In the genomic region with DNA sequence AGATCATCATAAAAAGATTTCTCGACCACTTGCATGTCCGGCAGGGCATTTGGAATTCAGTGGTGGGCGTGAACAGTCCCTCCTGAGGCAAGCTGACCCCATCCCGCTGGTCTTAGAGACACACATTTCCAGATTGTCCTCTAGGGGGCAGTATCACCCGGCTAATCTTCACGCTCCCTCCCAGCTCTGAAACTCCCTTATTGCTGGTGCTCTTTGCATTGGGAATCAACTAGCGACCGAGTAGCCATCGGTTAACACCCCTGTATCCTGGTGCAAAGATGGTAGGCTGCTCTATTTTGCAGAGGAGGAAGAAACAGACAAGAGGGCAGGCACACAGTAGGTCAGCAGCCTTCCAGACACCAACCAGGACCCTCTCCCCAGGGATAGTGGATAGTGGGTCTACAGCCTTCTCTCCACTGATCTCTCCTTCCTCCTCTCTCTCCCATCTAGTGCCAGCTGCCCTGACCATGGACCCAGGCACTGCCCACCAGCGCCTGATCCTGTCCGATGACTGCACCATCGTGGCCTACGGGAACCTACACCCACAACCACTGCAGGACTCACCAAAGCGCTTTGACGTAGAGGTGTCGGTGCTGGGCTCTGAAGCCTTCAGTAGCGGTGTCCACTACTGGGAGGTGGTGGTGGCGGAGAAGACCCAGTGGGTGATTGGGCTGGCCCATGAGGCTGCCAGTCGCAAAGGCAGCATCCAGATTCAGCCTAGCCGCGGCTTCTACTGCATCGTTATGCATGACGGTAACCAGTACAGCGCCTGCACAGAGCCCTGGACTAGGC, we compare ENCODE assay signal across 8 mouse cellular contexts. TPM values are rescaled to one million over a fixed set of nuclear protein-coding genes. Genes with fewer than 3 reads are reported as not detected.
DNase-seq lines count a peak whose midpoint lies in the region; ATAC-seq and TF ChIP-seq lines count a peak whose summit lies in the region.

No protein-coding gene starts in this region.

- intact Hi-C loops in left cerebral cortex, postnatal 4 days (cut with DNase I) = no loop called here

- peak; percentile 88 for TF ChIP-seq CTCF in intestine, postnatal 0 days (IDR thresholded peaks at IDR 0.05; ENCODE audit: low read depth)
- TF ChIP-seq CTCF in ES-Bruce4 (IDR thresholded peaks at IDR 0.05; ENCODE audit: low read depth, low read length) = peak; percentile 89

- H3K9me3 ChIP-seq in intestine, postnatal 0 days (ENCODE audit: control insufficient read depth) = no peaks in the 10 kb centered on the region
- no peaks in the 10 kb centered on the region for H3K9me3 ChIP-seq in intestine, embryonic 16.5 days (ENCODE audit: control insufficient read depth, low read length)
- H3K9me3 ChIP-seq in ES-Bruce4 (replicated peaks; ENCODE audit: control insufficient read depth, insufficient read depth, low read length, poor library complexity, severe bottlenecking) = no peaks in the 10 kb centered on the region
- H3K9me3 ChIP-seq in forebrain, embryonic 15.5 days = no peaks in the 10 kb centered on the region

- H3K4me3 ChIP-seq in intestine, postnatal 0 days (ENCODE audit: low read depth, low read length) = no peak overlapping the region
- no peak overlapping the region for H3K4me3 ChIP-seq in intestine, embryonic 16.5 days (ENCODE audit: low read length)
- H3K4me3 ChIP-seq in ES-Bruce4 (ENCODE audit: low read depth, low read length) = no peak overlapping the region
- no peak overlapping the region for H3K4me3 ChIP-seq in forebrain, embryonic 15.5 days

- WGBS in intestine, postnatal 0 days = 62% methylated on average over 24 of the region's 24 CpGs
- 64% methylated on average over 24 of the region's 24 CpGs for WGBS in intestine, embryonic 16.5 days
- WGBS in forebrain, embryonic 15.5 days = 64% methylated on average over 24 of the region's 24 CpGs

- H3K27me3 ChIP-seq in intestine, postnatal 0 days (replicated peaks; ENCODE audit: control insufficient read depth, insufficient read depth, low read length) = no peaks in the 10 kb centered on the region
- H3K27me3 ChIP-seq in intestine, embryonic 16.5 days (replicated peaks; ENCODE audit: control insufficient read depth, insufficient read depth, low read length) = no peaks in the 10 kb centered on the region
- no peaks in the 10 kb centered on the region for H3K27me3 ChIP-seq in ES-Bruce4 (ENCODE audit: control insufficient read depth, insufficient read depth, low read length, poor library complexity, severe bottlenecking)
- no peaks in the 10 kb centered on the region for H3K27me3 ChIP-seq in forebrain, embryonic 15.5 days

- no peak overlapping the region for H3K4me2 ChIP-seq in intestine, postnatal 0 days (replicated peaks; ENCODE audit: low read depth)
- no peak overlapping the region for H3K4me2 ChIP-seq in intestine, embryonic 16.5 days (ENCODE audit: low read depth, low read length)
- H3K4me2 ChIP-seq in forebrain, embryonic 15.5 days (replicated peaks) = no peak overlapping the region

- ATAC-seq in intestine, postnatal 0 days = no peak
- no peak for ATAC-seq in intestine, embryonic 16.5 days
- 0 out of 2 replicates have a peak, but pooled peaks have one; percentile 43 for ATAC-seq in forebrain, embryonic 15.5 days (replicated peaks)
- ATAC-seq in erythroblast, adult 5-6 weeks (replicated peaks; ENCODE audit: low FRiP score, poor library complexity, severe bottlenecking) = no peak

- DNase-seq in c-Kit-positive CD71-positive TER-119-positive erythroid progenitor cells, embryonic 14.5 days (ENCODE audit: low spot score) = peak; percentile 44
- peak; percentile 64 for DNase-seq in left cerebral cortex, postnatal 4 days
- peak; percentile 19 to 35 for DNase-seq in natural killer cell, adult 2 months (ENCODE audit: low spot score in 2 of 2)

- no peaks in the 10 kb centered on the region for H3K36me3 ChIP-seq in intestine, postnatal 0 days (ENCODE audit: control insufficient read depth, insufficient read depth)
- H3K36me3 ChIP-seq in intestine, embryonic 16.5 days (ENCODE audit: control insufficient read depth, insufficient read depth, low read length) = no peaks in the 10 kb centered on the region
- H3K36me3 ChIP-seq in ES-Bruce4 (ENCODE audit: control insufficient read depth, insufficient read depth, low read length, poor library complexity, severe bottlenecking) = no peaks in the 10 kb centered on the region
- H3K36me3 ChIP-seq in forebrain, embryonic 15.5 days = 0 out of 2 replicates have a peak, but pooled peaks cover 2% of the 10 kb centered on the region

- no peak for TF ChIP-seq EP300 in ES-Bruce4 (IDR thresholded peaks at IDR 0.05; ENCODE audit: insufficient read depth, low read depth, low read length)

- no peaks in the 10 kb centered on the region for H3K4me1 ChIP-seq in intestine, postnatal 0 days (replicated peaks; ENCODE audit: control insufficient read depth, insufficient read depth, low read length)
- H3K4me1 ChIP-seq in intestine, embryonic 16.5 days (ENCODE audit: control insufficient read depth, insufficient read depth, low read length) = peaks cover 12% of the 10 kb centered on the region
- peaks cover 6% of the 10 kb centered on the region for H3K4me1 ChIP-seq in ES-Bruce4 (ENCODE audit: control insufficient read depth, insufficient read depth, low read length)
- 0 out of 2 replicates have a peak, but pooled peaks cover 4% of the 10 kb centered on the region for H3K4me1 ChIP-seq in forebrain, embryonic 15.5 days

- no peak for TF ChIP-seq POLR2A in ES-Bruce4 (IDR thresholded peaks at IDR 0.05; ENCODE audit: insufficient read depth, low read length)

- no peak overlapping the region for H3K27ac ChIP-seq in intestine, postnatal 0 days (ENCODE audit: low read depth, low read length)
- H3K27ac ChIP-seq in intestine, embryonic 16.5 days (ENCODE audit: low read length) = no peak overlapping the region
- no peak overlapping the region for H3K27ac ChIP-seq in ES-Bruce4 (ENCODE audit: insufficient read depth, low read length)
- H3K27ac ChIP-seq in forebrain, embryonic 15.5 days (replicated peaks) = no peak overlapping the region

- no peak overlapping the region for H3K9ac ChIP-seq in intestine, postnatal 0 days (ENCODE audit: low read depth, low read length)
- H3K9ac ChIP-seq in intestine, embryonic 16.5 days (ENCODE audit: low read depth, low read length) = no peak overlapping the region
- no peak overlapping the region for H3K9ac ChIP-seq in ES-Bruce4 (ENCODE audit: low read depth, poor library complexity, severe bottlenecking)
- no peak overlapping the region for H3K9ac ChIP-seq in forebrain, embryonic 15.5 days (replicated peaks)

RNA-seq across cellular contexts. Expression of gene Trim62, which starts 25.4 kb away (rescaled TPM):
- polyA plus RNA-seq in intestine, postnatal 0 days (2015; fragmentation: Nextera tagmentation; extraction: Ambion mirVana) = 2.1 and 2.8 TPM in 2 replicates
- polyA plus RNA-seq in intestine, embryonic 16.5 days (2015; fragmentation: Nextera tagmentation; extraction: Ambion mirVana) = 2.2 and 2.3 TPM in 2 replicates
- polyA plus RNA-seq in ES-Bruce4 (2011; ENCODE audit: insufficient read depth, insufficient read length, low read depth, missing spikeins) = 1.9 and 2.8 TPM in 2 replicates
- 9.5 and 10.5 TPM in 2 replicates for polyA plus RNA-seq in forebrain, embryonic 15.5 days (2015; fragmentation: Nextera tagmentation; extraction: Ambion mirVana)
- total RNA-seq in left cerebral cortex, postnatal 4 days (2021) = 10 to 100 TPM; 37.5 to 38.4 TPM
- total RNA-seq in erythroblast, adult 5-6 weeks (2015; ENCODE audit: low replicate concordance) = not detected in 2 replicates
- total RNA-seq in erythroblast, adult 5-6 weeks (2017; ENCODE audit: low replicate concordance) = not detected in 2 replicates

RNA-seq across cellular contexts. Expression of gene Azin2, which starts 53.5 kb away (rescaled TPM):
- 13.1 and 13.3 TPM in 2 replicates for polyA plus RNA-seq in intestine, postnatal 0 days (2015; fragmentation: Nextera tagmentation; extraction: Ambion mirVana)
- 11.1 and 12.5 TPM in 2 replicates for polyA plus RNA-seq in intestine, embryonic 16.5 days (2015; fragmentation: Nextera tagmentation; extraction: Ambion mirVana)
- polyA plus RNA-seq in ES-Bruce4 (2011; ENCODE audit: insufficient read depth, insufficient read length, low read depth, missing spikeins) = 31.9 and 32.9 TPM in 2 replicates
- polyA plus RNA-seq in forebrain, embryonic 15.5 days (2015; fragmentation: Nextera tagmentation; extraction: Ambion mirVana) = 12.3 and 13.7 TPM in 2 replicates
- 10 to 100 TPM; 17.8 to 20.0 TPM for total RNA-seq in left cerebral cortex, postnatal 4 days (2021)
- not detected in 2 replicates for total RNA-seq in erythroblast, adult 5-6 weeks (2015; ENCODE audit: low replicate concordance)
- total RNA-seq in erythroblast, adult 5-6 weeks (2017; ENCODE audit: low replicate concordance) = 0.85 TPM in 1 of 2 replicates, not detected in the other
